Mouse (Mus musculus) bone marrow macrophage, adult 2 months (primary cell): ENCODE measurements around the gene Wasl.

Experiments
- CTCF ChIP-seq: IDR thresholded peaks from 2 replicates; pipeline ENCODE4 v1.5.1; 2012; ENCODE audit warnings: low read depth, mild to moderate bottlenecking, low read length, moderate library complexity
- POLR2A ChIP-seq: IDR thresholded peaks from 2 replicates; pipeline ENCODE4 v1.6.1; 2012; ENCODE audit warnings: mild to moderate bottlenecking, low read depth, low read length, borderline replicate concordance

DNA sequence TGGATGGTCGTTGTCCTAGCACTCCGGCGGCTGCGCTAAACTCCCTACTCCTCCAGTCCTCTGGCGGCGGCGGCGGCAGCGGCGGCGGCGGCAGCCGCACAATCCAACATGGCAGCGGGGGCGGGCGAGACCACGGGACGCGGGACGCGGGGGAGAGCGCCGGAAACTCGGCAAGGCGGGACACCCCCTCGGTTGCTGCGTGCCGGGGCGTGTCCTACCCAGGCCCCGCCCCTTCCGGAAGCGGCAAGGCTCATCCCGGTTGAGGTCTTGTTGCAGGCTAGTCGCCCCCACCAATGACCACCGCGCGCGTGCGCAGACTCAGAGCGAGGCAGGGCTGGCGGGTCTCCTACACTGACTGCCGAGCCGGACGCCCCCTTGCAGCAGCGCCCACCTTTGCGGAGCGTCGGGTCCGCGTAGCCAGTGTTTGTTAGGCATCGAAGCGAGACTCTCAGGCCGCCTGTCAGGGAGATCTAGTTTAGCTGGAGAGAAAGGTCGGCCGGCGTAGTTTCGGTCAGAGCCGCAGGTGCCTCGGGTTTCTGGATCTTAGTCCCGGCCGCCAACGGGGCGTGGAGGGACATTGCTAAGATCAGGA, at the start of gene Wasl:
- no peak for TF ChIP-seq CTCF
- TF ChIP-seq POLR2A, result no peak
